Mouse (Mus musculus) olfactory bulb, adult 2 months (tissue): ENCODE data around the gene Rps24. TPM values are rescaled to one million over a fixed set of nuclear protein-coding genes. Genes with fewer than 3 reads are reported as not detected.
"Not testable (repeated sequence)": the region's sequence is repeated elsewhere in the genome, so short reads cannot be mapped to it uniquely, and the experiment has no call there.

ENCODE experiments used
- H3K27ac ChIP-seq: fragments of 200-500 bp; 2 replicates; pipeline ENCODE4 v1.5.1; 2012; ENCODE audit warnings: low read depth, low read length; ENCODE audit not compliant: insufficient read depth
- H3K4me1 ChIP-seq: fragments of 200-500 bp; 2 replicates; pipeline ENCODE4 v1.6.1; 2012; ENCODE audit warnings: low read length; ENCODE audit not compliant: control insufficient read depth, insufficient read depth
- H3K4me3 ChIP-seq: fragments of 200-500 bp; 2 replicates; pipeline ENCODE4 v1.5.1; 2012; ENCODE audit warnings: mild to moderate bottlenecking, low read depth, low read length, moderate library complexity; ENCODE audit not compliant: insufficient read depth
- CTCF ChIP-seq: fragments of 200-500 bp; IDR thresholded peaks from 2 replicates; pipeline ENCODE4 v1.5.1; 2012; ENCODE audit warnings: low read depth, mild to moderate bottlenecking, low read length, moderate library complexity; ENCODE audit not compliant: insufficient read depth
- POLR2A ChIP-seq: fragments of 200-500 bp; IDR thresholded peaks from 2 replicates; pipeline ENCODE4 v1.6.1; 2012; ENCODE audit warnings: mild to moderate bottlenecking, low read depth, low read length, moderate library complexity; ENCODE audit not compliant: insufficient read depth
- WGBS: fragments of 180-500 bp; shearing (Covaris S2); methylation state at CpG from one replicate; pipeline ENCODE4 v1.1.7; 2018; 5-methylcytosine and 5-hydroxymethylcytosine counted together
- polyA plus RNA-seq: library from polyadenylated mRNA; stranded (reverse); fragments of >200 nt; gene quantifications from 2 replicates; pipeline ENCODE4 v1.2.4, GENCODE M21; 2012; ENCODE audit warnings: low replicate concordance; ENCODE audit not compliant: missing spikeins, insufficient read depth, insufficient read length

The Rps24 gene
- 2,934 TPM in 1 of 2 replicates, not detected in the other for polyA plus RNA-seq

GRCm38 (mm10) chr14:24486773-24487227 is at the start of gene Rps24, which contains the start of gene Polr3a:
TSS of gene Rps24 (plus strand) at chr14:24487125.
TSS of gene Polr3a (minus strand) at chr14:24487058.
- Histone ChIP-seq H3K4me1 (peaks cover 11% of the 10 kb centered on the region), H3K27ac (no peak within 1 kb of the TSS), H3K4me3 (peak within 1 kb of the TSS; percentile 79)
- WGBS, result under 1% methylated on average over 30 of the region's 30 CpGs
- 0 out of 2 replicates have a peak, but pooled peaks have one; percentile 21 for TF ChIP-seq POLR2A
- TF ChIP-seq CTCF, result peak; percentile 60; the same call in 1 of the 2 replicates

- not testable (repeated sequence) for H3K4me1 ChIP-seq, H3K27ac ChIP-seq, H3K4me3 ChIP-seq
- 93% methylated on average over 4 of the region's 4 CpGs for WGBS
These were observed 43.4 kb upstream of the Rps24 start for GRCm38 (mm10) chr14:24443529-24443928.

GRCm38 (mm10) chr14:24458191-24458590 is 28.7 kb upstream of the Rps24 start:
- Histone ChIP-seq H3K4me3 (no peak overlapping the region), H3K4me1 (no peaks in the 10 kb centered on the region), H3K27ac (no peak overlapping the region)
- WGBS, result 91% methylated on average over 3 of the region's 3 CpGs
- TF ChIP-seq CTCF, result no peak
- no peak for TF ChIP-seq POLR2A

GRCm38 (mm10) chr14:24468806-24469205 is 18.1 kb upstream of the Rps24 start:
- Histone ChIP-seq H3K4me1 (no peaks in the 10 kb centered on the region), H3K27ac (no peak overlapping the region), H3K4me3 (no peak overlapping the region)
- WGBS, result 73% methylated on average over 6 of the region's 6 CpGs
- TF ChIP-seq POLR2A, result no peak
- no peak for TF ChIP-seq CTCF

GRCm38 (mm10) chr14:24486241-24486767 is 621 bp upstream of the Rps24 start:
- peaks cover 11% of the 10 kb centered on the region for H3K4me1 ChIP-seq
- peak overlapping the region; percentile 79 for H3K4me3 ChIP-seq
- TF ChIP-seq POLR2A, result no peak
- no peak overlapping the region for H3K27ac ChIP-seq
- 5% methylated on average over 13 of the region's 13 CpGs for WGBS

- H3K4me3 ChIP-seq, H3K27ac ChIP-seq: not testable (repeated sequence)
- H3K4me1 ChIP-seq, result peaks cover 11% of the 10 kb centered on the region
- WGBS, result 85% methylated on average over 7 of the region's 7 CpGs
These were observed 2.8 kb downstream of the Rps24 start for GRCm38 (mm10) chr14:24489772-24490171.

GRCm38 (mm10) chr14:24490468-24491265 is 3.7 kb downstream of the Rps24 start:
- peaks cover 7% of the 10 kb centered on the region for H3K4me1 ChIP-seq
- H3K4me3 ChIP-seq, result peak overlapping the region; percentile 60
- TF ChIP-seq POLR2A, result peak; percentile 89
- no peak for TF ChIP-seq CTCF
- WGBS, result under 1% methylated on average over 64 of the region's 64 CpGs
- peak overlapping the region; percentile 76 for H3K27ac ChIP-seq

- Histone ChIP-seq H3K27ac (no peak overlapping the region), H3K4me3 (peak overlapping the region; percentile 60), H3K4me1 (peaks cover 3% of the 10 kb centered on the region; the same call in 1 of the 2 replicates)
- TF ChIP-seq CTCF, result no peak
- TF ChIP-seq POLR2A, result no peak
- WGBS, result 5% methylated on average over 11 of the region's 11 CpGs
These were observed 4.5 kb downstream of the Rps24 start for GRCm38 (mm10) chr14:24491266-24491981.

- no peak overlapping the region for H3K27ac ChIP-seq
- TF ChIP-seq POLR2A (no peak), CTCF (no peak)
- H3K4me3 ChIP-seq, result no peak overlapping the region
- 82% methylated on average over 9 of the region's 9 CpGs for WGBS
- peaks cover 3% of the 10 kb centered on the region; the same call in 1 of the 2 replicates for H3K4me1 ChIP-seq
These were observed 6.3 kb downstream of the Rps24 start for GRCm38 (mm10) chr14:24493256-24493655.
